Mouse (Mus musculus): Measurements from ENCODE around the gene Ell2.

Gene Ell2

GRCm38 (mm10) chr13:75818486-75818885 is 111.9 kb downstream of the Ell2 start:
- no peak for DNase-seq

GRCm38 (mm10) chr13:75818945-75819706 is 112.6 kb downstream of the Ell2 start:
- DNase-seq, result no peak

GRCm38 (mm10) chr13:75819898-75820297 is 113.3 kb downstream of the Ell2 start:
- no peak for DNase-seq
